In genomic region chr11:19221442-19221841, GRCm38 (mm10) we compare ENCODE assay signal across 1 mouse cellular context.
TF ChIP-seq lines count a peak whose summit lies in the region.

No protein-coding gene starts in this region.

TF ChIP-seq in CH12.LX, 34 proteins besides CTCF, POLR2A, EP300 and RAD21 (continued from another document):
- TF ChIP-seq UBTF (IDR thresholded peaks at IDR 0.05; ENCODE audit: low read depth, low read length) (no peak), ZC3H11A (IDR thresholded peaks at IDR 0.05; ENCODE audit: low read depth, low read length) (no peak), ELF1 (IDR thresholded peaks at IDR 0.05; ENCODE audit: low read depth, low read length) (0 out of 2 replicates have a peak, but pooled peaks have one; percentile 20), MYC (IDR thresholded peaks at IDR 0.05; ENCODE audit: low read depth, low read length) (no peak)
